Mouse (Mus musculus) lung, embryonic 15.5 days (tissue): ENCODE measurements around the gene Ccdc88c. TPM values are rescaled to one million over a fixed set of nuclear protein-coding genes. Genes with fewer than 3 reads are reported as not detected.

Source experiments
- ATAC-seq: fragments of 200-750 bp; cut with Nextera tagmentation; 2 replicates; pipeline ENCODE4 v1.8.0; 2017; ENCODE audit warnings: moderate number of reproducible peaks, borderline replicate concordance; ENCODE audit not compliant: low FRiP score, low TSS enrichment; ENCODE audit errors: extremely low read depth
- H3K27ac ChIP-seq: fragments of 300-500 bp; sonication (generic); 2 replicates; pipeline ENCODE4 v1.5.1; 2015; ENCODE audit warnings: moderate library complexity, mild to moderate bottlenecking, inconsistent platforms
- H3K27me3 ChIP-seq: fragments of 300-500 bp; sonication (generic); 2 replicates; pipeline ENCODE4 v1.6.1; 2015; ENCODE audit warnings: inconsistent platforms
- H3K36me3 ChIP-seq: fragments of 300-500 bp; sonication (generic); 2 replicates; pipeline ENCODE4 v1.6.1; 2015; ENCODE audit warnings: inconsistent platforms
- H3K4me1 ChIP-seq: fragments of 300-500 bp; sonication (generic); 2 replicates; pipeline ENCODE4 v1.6.1; 2015; ENCODE audit warnings: inconsistent platforms
- H3K4me2 ChIP-seq: fragments of 300-500 bp; sonication (generic); 2 replicates; pipeline ENCODE4 v1.6.1; 2015; ENCODE audit warnings: inconsistent platforms, mild to moderate bottlenecking, moderate library complexity
- H3K4me3 ChIP-seq: fragments of 300-500 bp; sonication (generic); 2 replicates; pipeline ENCODE4 v1.5.1; 2015; ENCODE audit warnings: mild to moderate bottlenecking, inconsistent platforms
- H3K9ac ChIP-seq: fragments of 300-500 bp; sonication (generic); 2 replicates; pipeline ENCODE4 v1.6.1; 2015; ENCODE audit warnings: inconsistent platforms
- H3K9me3 ChIP-seq: fragments of 300-500 bp; sonication (generic); 2 replicates; pipeline ENCODE4 v1.6.1; 2016; ENCODE audit warnings: inconsistent platforms
- WGBS: fragments of 180-500 bp; shearing (Covaris S2); methylation state at CpG from one replicate; pipeline ENCODE4 v1.1.7; 2015; 5-methylcytosine and 5-hydroxymethylcytosine counted together
- polyA plus RNA-seq: library from polyadenylated mRNA; unstranded; fragments of >200 nt; fragmentation: Nextera tagmentation; extraction: Ambion mirVana; gene quantifications from 2 replicates; pipeline ENCODE4 v1.2.1, GENCODE M21; 2015

Gene Ccdc88c
- polyA plus RNA-seq, 1 experiment from 2014 or later: 17.9 TPM

DNA sequence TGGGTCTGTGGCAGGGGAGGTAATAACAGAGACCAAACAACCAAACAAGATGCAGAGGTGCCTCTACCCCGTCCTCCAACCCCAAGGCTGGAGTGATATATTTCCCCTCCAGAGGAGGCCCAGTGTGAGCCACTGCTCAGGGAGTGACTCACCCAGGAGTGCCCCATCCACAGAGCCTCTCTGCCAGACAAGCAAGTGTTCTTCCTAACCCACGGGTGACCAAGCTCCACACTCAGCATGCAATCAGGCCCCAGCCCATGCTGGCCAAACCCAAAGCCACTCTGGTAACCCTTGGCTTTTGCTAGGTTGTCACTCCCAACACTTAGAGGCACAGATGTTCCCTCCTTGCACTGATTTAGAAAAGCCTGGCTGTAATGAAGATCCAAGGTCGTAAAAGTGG, 35.7 kb downstream of the Ccdc88c start:
- no peak overlapping the region for H3K27ac ChIP-seq
- H3K4me3 ChIP-seq: no peak overlapping the region
- no peak overlapping the region for H3K9ac ChIP-seq
- no peaks in the 10 kb centered on the region for H3K9me3 ChIP-seq
- H3K27me3 ChIP-seq: no peaks in the 10 kb centered on the region
- H3K4me1 ChIP-seq: peaks cover 11% of the 10 kb centered on the region
- WGBS: 65% methylated on average over 3 of the region's 3 CpGs
- H3K4me2 ChIP-seq: no peak overlapping the region
- no peaks in the 10 kb centered on the region for H3K36me3 ChIP-seq
- no peak for ATAC-seq

DNA sequence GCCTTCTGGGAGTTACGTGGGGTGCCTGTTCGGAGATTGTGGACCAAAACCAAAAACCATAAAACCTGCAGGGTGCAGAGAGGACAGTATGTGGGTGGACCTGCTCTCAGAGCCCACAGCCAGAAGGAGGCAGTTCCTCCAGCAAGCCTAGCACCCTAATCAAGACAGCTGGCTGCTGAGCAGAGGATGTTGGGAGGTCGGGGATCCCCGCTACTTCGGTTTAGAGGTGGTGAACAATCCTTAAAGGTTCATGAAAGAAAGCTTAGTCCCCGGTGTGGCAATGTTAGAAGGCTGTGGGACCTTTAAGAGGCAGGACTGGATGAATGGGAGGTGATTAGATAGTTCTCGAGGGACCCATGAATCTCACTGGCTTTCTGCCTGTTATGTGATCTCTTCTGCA, 36.4 kb downstream of the Ccdc88c start:
- H3K9ac ChIP-seq: no peak overlapping the region
- H3K27me3 ChIP-seq: no peaks in the 10 kb centered on the region
- H3K4me1 ChIP-seq: peaks cover 5% of the 10 kb centered on the region; the same call in 1 of the 2 replicates
- H3K4me3 ChIP-seq: no peak overlapping the region
- no peak for ATAC-seq
- WGBS: 73% methylated on average over 7 of the region's 7 CpGs
- no peaks in the 10 kb centered on the region for H3K9me3 ChIP-seq
- no peak overlapping the region for H3K27ac ChIP-seq
- no peaks in the 10 kb centered on the region for H3K36me3 ChIP-seq
- H3K4me2 ChIP-seq: no peak overlapping the region

DNA sequence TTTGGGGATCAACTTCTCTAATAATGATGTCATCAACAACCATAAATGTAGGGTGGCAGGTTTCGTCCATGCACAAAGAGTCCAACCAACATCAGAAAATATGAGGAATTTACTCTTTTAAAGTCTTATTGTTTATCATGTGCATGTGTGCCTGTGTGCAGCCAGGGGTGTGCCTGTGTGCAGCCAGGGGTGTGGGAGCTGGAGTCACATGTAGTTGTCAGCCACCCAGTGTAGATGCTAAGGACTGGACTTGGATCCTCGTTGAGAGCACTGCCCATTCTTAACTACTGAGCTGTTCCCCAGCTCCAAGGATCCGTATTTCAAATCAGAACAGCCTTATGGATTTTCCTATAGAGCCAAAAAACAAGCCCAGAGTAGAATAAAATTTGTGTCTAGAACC, 37.7 kb downstream of the Ccdc88c start:
- Histone ChIP-seq H3K9ac (no peak overlapping the region), H3K4me2 (no peak overlapping the region), H3K36me3 (no peaks in the 10 kb centered on the region), H3K27ac (no peak overlapping the region), H3K4me1 (peaks cover 10% of the 10 kb centered on the region), H3K4me3 (no peak overlapping the region), H3K9me3 (no peaks in the 10 kb centered on the region), H3K27me3 (no peaks in the 10 kb centered on the region)
- ATAC-seq: no peak
- WGBS: 74% methylated on average over 3 of the region's 3 CpGs

DNA sequence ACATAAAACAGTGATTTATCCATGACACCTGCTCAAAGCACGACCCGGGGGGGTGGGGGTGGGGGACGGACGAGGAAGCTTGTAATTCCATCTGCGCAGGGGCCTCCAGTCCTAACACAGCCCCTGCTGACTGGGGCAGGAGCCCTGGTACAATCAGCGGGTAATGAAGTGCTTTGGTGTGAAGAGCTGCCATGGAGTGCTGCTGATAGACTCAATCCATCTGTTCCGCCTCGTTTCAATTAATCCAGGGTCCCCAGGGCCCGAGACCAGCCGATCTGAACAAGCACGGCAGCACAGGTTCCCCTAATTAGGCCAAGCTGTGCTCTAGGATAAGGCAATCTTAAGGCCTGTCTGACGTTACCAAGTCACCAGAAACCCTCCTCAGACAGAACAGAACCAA, 38.6 kb downstream of the Ccdc88c start:
- 28% methylated on average over 12 of the region's 12 CpGs for WGBS
- H3K27ac ChIP-seq: no peak overlapping the region
- no peak overlapping the region for H3K4me3 ChIP-seq
- no peak overlapping the region for H3K9ac ChIP-seq
- no peaks in the 10 kb centered on the region for H3K36me3 ChIP-seq
- H3K4me1 ChIP-seq: peaks cover 15% of the 10 kb centered on the region
- no peak overlapping the region for H3K4me2 ChIP-seq
- ATAC-seq: no peak
- no peaks in the 10 kb centered on the region for H3K27me3 ChIP-seq
- H3K9me3 ChIP-seq: no peaks in the 10 kb centered on the region

DNA sequence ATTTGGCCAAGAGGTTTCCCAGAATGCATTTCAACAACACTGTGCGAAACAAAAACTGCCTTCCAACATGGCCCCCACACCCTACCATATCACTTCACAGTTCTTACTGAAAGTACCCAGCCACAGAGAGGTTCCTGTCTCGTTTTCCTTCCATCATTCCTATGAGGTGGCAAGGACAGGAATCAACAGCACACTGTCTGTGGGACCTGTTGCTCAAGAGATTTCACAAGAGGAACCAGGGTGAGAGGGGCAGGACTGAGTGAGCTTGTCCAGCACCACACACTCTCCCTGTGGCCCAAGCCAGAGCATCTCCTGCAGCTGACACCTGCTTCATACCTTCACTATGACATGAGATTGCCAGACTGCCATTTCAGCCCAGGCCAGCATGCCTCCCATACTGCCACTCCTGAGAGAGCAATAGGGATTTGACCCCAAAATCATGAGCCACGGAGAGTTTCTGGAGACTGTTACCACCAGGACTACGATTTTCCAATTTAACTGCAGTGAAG, 39.0 kb downstream of the Ccdc88c start:
- Histone ChIP-seq H3K36me3 (no peaks in the 10 kb centered on the region), H3K4me2 (no peak overlapping the region), H3K4me3 (no peak overlapping the region), H3K27ac (no peak overlapping the region), H3K27me3 (no peaks in the 10 kb centered on the region), H3K9me3 (no peaks in the 10 kb centered on the region), H3K4me1 (peaks cover 18% of the 10 kb centered on the region), H3K9ac (no peak overlapping the region)
- WGBS: 55% methylated on average over 4 of the region's 4 CpGs
- no peak for ATAC-seq

DNA sequence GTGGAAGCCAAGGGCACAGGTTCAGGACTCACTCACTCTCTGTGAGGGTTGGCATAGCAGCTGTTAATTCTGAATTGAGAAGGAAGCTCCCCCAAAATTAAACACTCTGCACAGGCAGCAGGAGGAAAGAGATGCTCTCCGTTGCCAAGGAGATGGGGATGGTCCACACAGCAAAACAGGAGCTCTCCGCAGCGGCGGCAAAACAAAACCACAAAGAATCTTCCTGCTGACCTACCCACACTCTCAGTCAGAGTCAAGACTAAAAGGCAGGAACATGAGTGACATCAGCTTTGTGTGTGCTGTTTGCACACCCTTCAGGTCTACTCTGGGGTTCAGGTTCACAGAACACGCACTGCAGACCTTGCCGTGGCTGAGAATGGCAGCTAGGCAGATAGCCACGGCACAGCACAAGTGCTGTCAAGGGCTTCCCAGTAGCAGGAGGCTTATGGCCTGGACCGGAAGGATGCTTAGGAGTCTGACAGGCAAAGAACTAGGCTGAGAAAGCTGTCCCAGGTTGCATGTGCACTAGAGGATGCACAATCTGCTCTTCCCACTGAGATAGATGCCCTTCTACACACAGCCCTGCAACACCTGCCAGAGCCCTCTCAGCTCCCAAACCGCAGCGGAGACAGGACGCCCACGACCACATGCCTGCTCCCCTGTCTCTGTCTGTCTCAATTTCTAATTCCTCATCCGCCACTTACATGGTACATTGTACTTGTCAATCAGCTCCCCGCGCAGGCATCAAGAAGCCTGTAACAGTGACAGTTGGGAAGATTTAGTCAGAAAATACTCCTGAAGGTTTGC, 40.3 kb downstream of the Ccdc88c start:
- Histone ChIP-seq H3K4me1 (peaks cover 15% of the 10 kb centered on the region), H3K4me2 (no peak overlapping the region), H3K27me3 (no peaks in the 10 kb centered on the region), H3K9ac (no peak overlapping the region), H3K9me3 (no peaks in the 10 kb centered on the region), H3K27ac (no peak overlapping the region), H3K36me3 (no peaks in the 10 kb centered on the region), H3K4me3 (no peak overlapping the region)
- ATAC-seq: no peak
- 72% methylated on average over 15 of the region's 15 CpGs for WGBS

DNA sequence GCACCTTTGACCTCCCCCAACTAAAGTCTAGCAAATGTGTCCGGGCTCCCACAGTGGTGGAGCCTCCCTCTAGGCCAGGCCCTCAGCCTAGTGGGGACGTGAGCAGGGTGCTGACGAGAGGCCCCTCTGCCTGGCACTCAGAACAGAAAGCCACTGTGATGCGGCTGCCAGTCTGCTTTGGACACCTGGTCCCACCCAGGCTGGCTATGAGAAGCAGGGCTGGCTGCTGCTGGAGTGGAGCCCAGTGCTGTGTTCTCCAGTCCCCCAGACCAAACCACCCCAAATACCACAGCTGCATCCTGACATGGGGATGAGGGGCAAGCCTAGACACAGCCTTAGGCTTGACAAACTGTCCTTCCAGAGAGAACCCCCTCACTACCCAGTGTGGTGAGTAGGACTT, 42.4 kb downstream of the Ccdc88c start:
- Histone ChIP-seq H3K36me3 (no peaks in the 10 kb centered on the region), H3K9ac (no peak overlapping the region), H3K4me2 (no peak overlapping the region), H3K4me1 (peaks cover 27% of the 10 kb centered on the region), H3K27ac (0 out of 2 replicates have a peak overlapping the region, but pooled peaks have one; percentile 44), H3K27me3 (no peaks in the 10 kb centered on the region), H3K4me3 (no peak overlapping the region), H3K9me3 (no peaks in the 10 kb centered on the region)
- WGBS: 65% methylated on average over 4 of the region's 4 CpGs
- no peak for ATAC-seq

DNA sequence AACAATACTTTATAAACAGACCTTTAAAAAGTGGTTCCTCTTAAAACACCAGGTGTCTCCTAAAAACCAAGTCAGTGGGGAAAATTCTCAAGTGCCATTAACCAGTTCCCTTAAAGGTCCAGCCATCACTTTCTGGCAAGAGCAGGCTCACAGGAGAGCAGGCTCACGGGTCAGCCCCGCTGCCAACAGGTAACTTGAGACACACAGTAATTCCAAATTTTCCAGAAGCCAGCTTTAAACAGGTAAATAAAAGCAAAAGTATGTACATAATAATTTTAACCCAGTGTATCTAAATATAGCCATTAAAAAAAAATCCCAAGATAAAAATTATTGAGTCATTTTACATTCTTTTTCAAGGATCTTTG, 43.1 kb downstream of the Ccdc88c start:
- Histone ChIP-seq H3K27ac (no peak overlapping the region), H3K27me3 (no peaks in the 10 kb centered on the region), H3K4me2 (no peak overlapping the region), H3K9me3 (no peaks in the 10 kb centered on the region), H3K36me3 (no peaks in the 10 kb centered on the region), H3K9ac (no peak overlapping the region), H3K4me1 (peaks cover 34% of the 10 kb centered on the region), H3K4me3 (no peak overlapping the region)
- ATAC-seq: no peak
- WGBS: 69% methylated on average over 2 of the region's 2 CpGs

DNA sequence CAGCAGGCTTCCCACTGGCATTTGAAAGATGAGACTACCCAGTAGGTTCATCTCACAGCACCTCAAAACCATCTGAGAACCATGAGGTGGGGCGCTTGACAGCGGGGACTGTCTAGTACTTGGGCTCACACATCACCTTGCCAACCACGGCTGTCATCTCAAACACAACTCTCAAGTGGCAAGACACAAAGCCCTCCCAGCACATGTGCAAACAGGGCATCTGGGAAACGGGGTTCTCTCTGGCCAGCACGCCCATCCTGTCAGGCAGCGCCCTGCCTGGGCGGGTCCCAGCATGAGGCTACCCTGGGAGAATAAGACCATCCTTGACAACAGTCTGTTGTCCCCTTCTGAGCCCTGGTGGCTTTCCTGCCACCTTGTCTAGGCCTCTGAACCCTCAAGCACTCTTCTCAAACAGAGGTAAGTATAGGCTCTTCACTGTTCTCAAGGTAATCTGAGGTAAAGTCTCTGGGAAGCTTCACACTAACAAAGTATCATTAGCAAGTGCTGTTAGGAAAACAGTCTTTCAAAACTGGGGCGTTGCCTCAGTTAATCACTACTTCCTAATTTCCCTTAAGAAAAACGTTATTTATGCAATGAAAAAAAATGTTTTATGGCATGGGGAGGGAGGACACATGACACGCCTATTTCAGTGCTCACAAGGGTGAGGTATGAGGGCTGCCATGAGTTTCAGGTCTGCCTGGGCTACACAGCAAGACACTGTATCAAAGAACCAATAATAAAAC, 43.6 kb downstream of the Ccdc88c start:
- Histone ChIP-seq H3K9ac (no peak overlapping the region), H3K4me1 (peaks cover 35% of the 10 kb centered on the region), H3K9me3 (no peaks in the 10 kb centered on the region), H3K27ac (no peak overlapping the region), H3K4me3 (no peak overlapping the region), H3K27me3 (no peaks in the 10 kb centered on the region), H3K36me3 (no peaks in the 10 kb centered on the region), H3K4me2 (no peak overlapping the region)
- WGBS: 65% methylated on average over 10 of the region's 10 CpGs
- no peak for ATAC-seq

DNA sequence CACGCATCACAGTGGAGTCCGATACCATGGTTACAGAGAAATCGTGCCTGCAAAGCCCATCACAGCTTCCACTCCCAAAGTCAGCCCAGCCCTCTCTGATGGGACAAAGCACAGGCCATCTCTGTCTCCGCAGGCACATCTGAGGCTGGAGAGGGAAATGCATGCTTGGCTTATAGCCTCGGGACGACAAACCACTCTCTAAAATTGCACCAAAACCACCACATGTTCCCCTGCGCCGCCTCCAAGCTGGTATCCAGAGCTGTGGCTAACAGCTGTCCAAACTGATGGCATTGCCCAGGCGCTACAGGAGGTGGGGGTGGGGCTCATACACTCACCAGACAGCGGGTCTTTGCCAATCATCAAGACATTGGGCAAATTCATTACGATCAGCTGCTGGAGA, 45.3 kb downstream of the Ccdc88c start:
- H3K4me1 ChIP-seq: peaks cover 35% of the 10 kb centered on the region
- H3K27me3 ChIP-seq: no peaks in the 10 kb centered on the region
- no peak overlapping the region for H3K27ac ChIP-seq
- 78% methylated on average over 11 of the region's 11 CpGs for WGBS
- H3K9me3 ChIP-seq: no peaks in the 10 kb centered on the region
- H3K9ac ChIP-seq: no peak overlapping the region
- no peak for ATAC-seq
- H3K4me3 ChIP-seq: no peak overlapping the region
- no peaks in the 10 kb centered on the region for H3K36me3 ChIP-seq
- H3K4me2 ChIP-seq: no peak overlapping the region

DNA sequence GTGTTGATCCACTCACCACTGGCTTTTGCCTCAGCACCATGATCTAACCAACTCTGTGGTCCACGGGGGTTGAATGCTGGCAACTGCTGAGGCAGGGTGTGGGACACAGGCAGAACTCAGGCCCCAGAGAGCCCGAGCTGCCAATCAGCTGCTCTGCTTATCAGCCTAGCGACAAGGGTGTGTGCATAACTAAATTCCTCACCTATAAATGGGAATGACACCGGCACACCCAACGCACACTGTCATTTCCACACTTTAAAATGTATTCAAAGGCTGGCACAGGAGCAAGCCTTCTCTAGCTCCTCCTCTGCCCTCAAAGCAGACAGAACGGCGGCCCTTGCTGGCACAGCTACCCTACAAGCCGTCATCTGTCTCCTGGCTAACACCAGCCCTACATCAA, 46.6 kb downstream of the Ccdc88c start:
- WGBS: 52% methylated on average over 8 of the region's 8 CpGs
- ATAC-seq: no peak
- Histone ChIP-seq H3K27ac (0 out of 2 replicates have a peak overlapping the region, but pooled peaks have one; percentile 18), H3K27me3 (no peaks in the 10 kb centered on the region), H3K36me3 (no peaks in the 10 kb centered on the region), H3K4me1 (peaks cover 35% of the 10 kb centered on the region), H3K9ac (no peak overlapping the region), H3K4me2 (no peak overlapping the region; the same call in 1 of the 2 replicates), H3K4me3 (no peak overlapping the region), H3K9me3 (no peaks in the 10 kb centered on the region)

DNA sequence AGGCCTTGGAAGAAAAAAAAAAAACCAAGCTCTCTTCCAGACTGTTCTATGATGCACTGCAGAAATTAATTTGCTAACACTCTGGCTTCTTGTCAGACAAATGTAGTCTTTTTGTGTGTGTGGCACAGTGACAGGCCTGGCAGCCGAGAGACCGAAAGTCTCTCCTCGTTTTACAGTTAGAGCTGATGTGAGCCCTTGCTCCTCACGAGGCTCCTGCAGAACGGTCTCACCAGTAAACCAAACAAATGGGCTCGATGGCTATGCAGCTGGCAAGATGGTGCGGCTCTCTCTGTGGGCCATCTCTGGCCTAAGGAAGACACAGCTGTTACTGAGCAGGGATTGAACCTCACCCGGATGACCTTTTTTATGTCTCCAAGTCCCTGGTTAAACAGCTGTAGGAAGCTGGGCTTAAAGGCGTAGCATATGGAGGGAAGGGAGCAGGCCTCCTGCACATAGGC, 48.3 kb downstream of the Ccdc88c start:
- Histone ChIP-seq H3K9me3 (no peaks in the 10 kb centered on the region), H3K27me3 (no peaks in the 10 kb centered on the region), H3K4me3 (no peak overlapping the region), H3K27ac (peak overlapping the region; percentile 17; the same call in 1 of the 2 replicates), H3K4me1 (peaks cover 28% of the 10 kb centered on the region), H3K9ac (no peak overlapping the region), H3K36me3 (no peaks in the 10 kb centered on the region), H3K4me2 (no peak overlapping the region)
- 44% methylated on average over 9 of the region's 9 CpGs for WGBS
- peak; percentile 58; the same call in 1 of the 2 replicates for ATAC-seq
